Mouse (Mus musculus) neutrophil, adult 5-6 weeks (primary cell): Measurements from ENCODE around the gene Fli1. TPM values are rescaled to one million over a fixed set of nuclear protein-coding genes. Genes with fewer than 3 reads are reported as not detected.

Experiments used
- ATAC-seq: fragments of 151-379, 151-347 bp; 2 replicates; pipeline ENCODE4 v1.8.0; 2017; ENCODE audit warnings: mild to moderate bottlenecking, moderate TSS enrichment; ENCODE audit not compliant: insufficient number of reproducible peaks, poor library complexity, low FRiP score, severe bottlenecking; ENCODE audit errors: extremely low read depth
- total RNA-seq: library from RNA; stranded (forward); fragments of 200-1000 nt; gene quantifications from 2 replicates; pipeline ENCODE4 v1.2.3, GENCODE M21; 2017

Gene Fli1
- 203 and 223 TPM in 2 replicates for total RNA-seq

DNA sequence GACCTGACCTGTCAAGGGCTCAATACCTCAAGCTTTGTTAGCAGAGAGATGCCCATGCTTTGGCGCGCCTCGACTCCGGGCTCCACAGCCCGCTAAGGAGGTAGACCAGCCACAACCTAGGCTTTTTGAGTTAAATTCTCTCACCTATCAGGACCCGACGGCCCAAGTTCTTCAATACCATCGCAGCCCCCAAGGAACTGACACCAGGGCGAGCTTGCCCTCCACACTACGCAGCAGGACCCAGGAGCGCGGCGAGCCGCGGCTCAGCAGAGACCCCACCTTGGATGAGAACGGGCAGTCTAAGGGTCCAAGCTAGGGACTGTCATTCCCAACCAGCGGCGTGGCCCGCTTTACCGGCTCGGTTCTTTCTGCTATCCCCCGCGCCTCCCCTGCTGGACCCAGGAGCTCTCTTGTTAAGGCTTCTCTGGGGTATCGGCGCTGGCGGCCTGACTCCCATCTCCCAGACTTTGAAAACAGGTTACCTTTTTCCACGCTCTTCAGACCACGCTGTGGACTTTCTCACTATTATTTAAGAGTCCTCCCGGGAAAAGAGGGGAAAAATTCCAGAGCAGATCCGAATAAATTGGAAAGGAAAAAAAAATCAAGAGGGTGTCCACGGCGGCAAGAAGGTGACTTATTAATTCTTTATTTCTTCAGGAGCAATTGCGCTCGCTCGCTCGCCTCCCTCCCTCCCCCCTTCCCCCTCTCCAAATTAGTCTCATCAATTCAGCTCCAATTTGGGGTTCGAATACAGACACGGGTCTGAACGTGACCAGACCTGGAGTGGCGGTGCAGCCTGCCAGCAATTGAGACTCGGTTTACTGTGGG is at the start of gene Fli1:
Gene Fli1 (minus strand): TSS at position 650 of the 828 bp plus-strand sequence.
- ATAC-seq = no peak

DNA sequence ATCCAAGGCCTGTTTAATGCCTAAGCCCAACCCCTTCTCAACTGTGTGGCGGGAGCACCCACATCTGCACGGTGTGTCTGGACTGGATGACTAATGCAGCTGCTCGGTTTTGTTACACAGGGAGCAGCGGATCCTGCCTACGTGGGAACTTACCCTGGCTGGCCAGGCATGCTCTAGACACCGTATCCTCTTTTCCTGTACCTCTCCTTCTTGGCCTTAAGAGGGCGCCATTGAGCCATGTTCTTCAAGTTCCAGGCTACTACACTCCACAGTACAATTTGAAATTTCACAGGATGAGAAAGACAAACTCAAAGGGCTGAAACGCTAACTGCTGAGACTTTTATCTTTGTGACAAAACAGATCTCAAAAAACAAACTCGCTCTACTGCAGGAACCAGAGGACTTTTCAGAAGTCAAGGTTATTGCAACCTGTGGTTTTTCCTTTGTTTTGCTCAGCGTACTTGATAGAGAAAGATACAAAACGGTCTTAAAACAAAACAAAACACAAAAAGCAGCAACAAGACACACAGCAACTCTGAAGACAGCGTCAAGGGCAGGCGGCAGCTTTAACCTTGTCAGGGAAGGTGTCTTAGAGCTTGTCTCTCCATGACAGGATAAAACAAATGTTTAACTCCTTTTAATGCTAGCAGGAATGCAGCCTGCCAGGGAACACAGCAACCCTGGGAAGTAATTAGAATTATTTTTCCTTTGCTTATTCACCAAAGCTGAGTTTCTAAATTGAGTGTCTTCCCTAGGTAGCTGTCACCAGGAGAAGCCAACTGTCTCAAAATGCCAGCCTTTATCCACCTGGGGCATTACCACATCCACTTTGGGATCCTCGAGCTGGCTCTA is 49.3 kb upstream of the Fli1 start:
- ATAC-seq = peak; percentile 79

DNA sequence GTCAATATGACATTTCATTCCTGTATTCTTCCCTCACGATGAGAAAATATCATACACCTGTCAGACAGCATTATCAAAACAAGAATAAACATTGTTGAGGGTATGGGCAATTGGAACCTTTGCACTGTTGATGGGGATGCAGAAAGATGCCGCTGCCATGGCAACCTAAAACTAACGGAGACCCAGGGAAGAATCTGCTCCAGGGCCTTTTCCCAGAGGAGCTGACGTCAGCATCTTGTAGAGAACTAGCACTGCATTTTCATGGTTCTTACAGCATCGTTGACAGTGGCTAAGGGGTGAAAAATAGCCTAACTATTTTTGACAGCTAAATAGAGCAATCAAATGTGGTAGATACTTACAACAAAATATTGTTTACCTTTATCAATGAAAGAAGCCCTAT is 47.9 kb upstream of the Fli1 start:
- no peak for ATAC-seq

DNA sequence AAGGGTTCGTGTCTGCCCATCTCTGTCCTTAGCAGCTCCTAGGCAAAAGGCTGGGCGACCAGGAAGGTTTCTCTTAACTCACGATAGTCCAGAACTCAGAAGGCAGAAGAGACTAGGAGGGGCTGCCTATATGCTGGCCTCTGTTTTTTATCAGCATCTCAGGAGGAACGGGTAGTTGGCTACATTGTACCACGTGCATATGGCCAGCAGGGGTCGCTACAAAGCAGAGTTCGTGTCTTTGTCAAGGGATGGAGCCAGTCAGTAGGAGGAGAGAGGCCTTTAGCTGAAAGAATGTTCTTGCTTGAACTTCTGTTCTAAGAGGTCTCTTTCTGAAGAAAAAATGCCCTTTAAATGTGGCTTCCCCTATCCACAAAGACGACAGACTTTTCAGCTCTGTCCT is 47.2 kb upstream of the Fli1 start:
- ATAC-seq = peak; percentile 72

DNA sequence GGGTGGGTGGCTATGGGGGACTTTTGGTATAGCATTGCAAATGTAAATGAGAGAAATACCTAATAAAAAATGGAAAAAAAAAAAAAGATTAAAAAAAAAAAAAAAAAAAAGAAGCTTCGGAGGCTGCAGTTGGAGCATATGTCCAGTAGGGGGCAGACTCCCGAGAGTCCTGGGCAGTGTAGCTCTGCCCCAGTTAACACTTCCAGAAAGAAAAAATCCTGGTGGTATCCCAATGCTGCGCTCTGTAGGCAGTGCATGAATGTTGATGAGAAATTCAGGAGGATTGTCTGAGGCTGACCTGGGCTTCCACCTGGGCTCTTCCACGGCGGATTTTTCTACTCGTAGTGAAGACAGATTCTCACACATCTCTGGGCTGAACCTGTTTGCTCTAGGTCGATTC is 42.7 kb upstream of the Fli1 start:
- no peak for ATAC-seq

- ATAC-seq = no peak
Observed at GRCm38 (mm10) chr9:32583905-32584304, 41.2 kb upstream of the Fli1 start.

GRCm38 (mm10) chr9:32581851-32582573 is 39.4 kb upstream of the Fli1 start:
- peak; percentile 78 for ATAC-seq

DNA sequence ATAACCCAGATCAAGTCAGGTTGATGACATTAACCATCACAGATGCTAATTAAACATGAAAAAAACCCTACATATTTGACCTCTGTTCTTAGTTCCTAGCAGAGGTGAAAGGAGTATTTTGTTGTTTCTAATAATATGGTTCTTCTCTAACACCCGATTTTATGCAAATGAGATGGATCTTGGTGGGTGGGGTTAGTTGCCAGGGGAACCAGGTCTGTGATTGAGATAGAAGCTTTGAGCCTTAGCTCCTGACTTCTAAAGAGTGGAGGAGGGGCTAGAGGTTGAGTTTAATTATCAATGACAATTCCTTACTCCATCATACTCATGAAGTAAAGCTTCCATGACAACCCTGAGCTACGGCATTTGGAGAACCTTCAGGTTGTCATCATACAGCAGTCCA is 35.8 kb upstream of the Fli1 start:
- no peak for ATAC-seq

GRCm38 (mm10) chr9:32573638-32574037 is 31.0 kb upstream of the Fli1 start:
- no peak for ATAC-seq

DNA sequence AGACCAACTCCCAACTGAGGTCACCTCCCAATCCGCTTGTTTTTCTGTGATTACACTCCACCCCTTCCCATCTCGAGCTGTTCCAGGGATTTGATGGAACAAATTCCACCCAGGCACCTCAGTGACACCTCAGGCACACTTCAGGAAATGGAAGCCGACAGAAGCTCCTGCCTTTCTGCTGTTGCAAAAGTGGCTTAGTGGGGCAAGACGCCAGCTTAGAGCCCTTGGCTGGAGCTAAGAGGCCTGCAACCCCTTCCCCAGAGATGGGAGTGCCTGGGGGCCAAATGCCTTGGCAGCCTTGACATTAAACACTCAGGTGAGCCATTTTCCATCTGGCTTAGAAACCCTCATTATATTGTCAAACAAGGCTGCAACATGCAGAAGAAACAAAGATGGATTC is 29.0 kb upstream of the Fli1 start:
- ATAC-seq = no peak

GRCm38 (mm10) chr9:32570547-32570946 is 27.9 kb upstream of the Fli1 start:
- peak; percentile 74 for ATAC-seq

DNA sequence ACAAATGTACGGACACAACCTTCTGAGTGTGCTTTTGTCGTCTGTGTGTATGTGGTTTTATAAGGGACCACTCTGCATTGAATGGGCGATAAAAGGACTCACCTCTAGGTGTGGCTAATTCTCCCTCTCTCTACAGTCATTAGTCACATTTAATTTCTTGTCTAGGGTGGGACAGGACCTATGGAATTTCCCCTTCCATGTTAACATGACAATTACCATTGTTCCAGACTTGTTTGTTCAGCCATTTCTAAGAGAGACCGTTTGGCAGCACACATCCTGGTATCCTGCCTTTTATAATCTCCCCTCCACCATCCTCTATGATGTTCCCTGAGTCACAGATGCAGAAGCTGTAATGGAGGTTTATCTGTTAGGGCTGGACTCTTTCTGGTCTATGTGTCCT is 26.6 kb upstream of the Fli1 start:
- ATAC-seq = no peak

- ATAC-seq = no peak
Observed at GRCm38 (mm10) chr9:32567603-32568002, 24.9 kb upstream of the Fli1 start.

- no peak for ATAC-seq
Observed at GRCm38 (mm10) chr9:32565309-32565708, 22.6 kb upstream of the Fli1 start.

DNA sequence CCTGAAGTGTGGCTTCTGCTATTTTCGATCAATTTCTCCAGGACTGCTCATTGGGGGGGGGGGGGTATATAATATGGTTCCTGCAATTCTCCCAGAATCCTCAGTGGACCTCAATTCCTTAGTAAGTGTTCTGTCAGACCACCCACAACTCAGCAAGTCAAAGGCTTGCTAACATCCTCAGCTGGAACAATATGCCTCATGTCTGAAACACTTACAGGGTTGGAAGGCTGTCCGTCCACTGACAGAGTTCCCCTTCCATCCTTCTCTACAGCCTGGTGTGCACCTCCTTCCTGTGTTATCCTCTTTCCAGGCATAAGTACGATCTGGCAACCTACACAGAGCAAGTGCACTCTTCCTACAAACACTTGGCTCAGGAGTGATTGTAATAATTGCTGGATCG is 20.2 kb upstream of the Fli1 start:
- no peak for ATAC-seq

- peak; percentile 85 for ATAC-seq
Observed at GRCm38 (mm10) chr9:32562409-32562808, 19.7 kb upstream of the Fli1 start.

GRCm38 (mm10) chr9:32561190-32561890 is 18.7 kb upstream of the Fli1 start:
- ATAC-seq = no peak

DNA sequence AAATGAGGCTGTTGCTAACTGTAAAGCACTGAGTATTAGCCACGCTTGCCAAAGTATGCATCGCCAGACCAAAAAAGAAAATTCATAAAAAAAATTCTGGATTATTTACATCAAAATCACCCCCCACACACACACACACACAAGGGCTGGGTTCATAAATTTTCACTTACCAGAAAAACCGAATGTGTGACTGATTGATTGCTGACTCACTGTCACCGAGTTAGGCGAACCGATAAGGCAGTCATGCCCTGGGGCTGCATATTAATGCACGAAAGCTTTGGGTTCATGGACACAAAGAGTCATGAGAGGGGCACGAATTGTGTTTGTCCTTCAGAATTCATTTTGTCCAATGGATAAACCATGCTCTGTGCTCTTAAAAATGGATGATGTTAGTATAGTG is 17.2 kb upstream of the Fli1 start:
- ATAC-seq = no peak

GRCm38 (mm10) chr9:32559454-32559853 is 16.8 kb upstream of the Fli1 start:
- no peak for ATAC-seq
